20 mouse cellular contexts compared by ENCODE assay signal in the genomic region with DNA sequence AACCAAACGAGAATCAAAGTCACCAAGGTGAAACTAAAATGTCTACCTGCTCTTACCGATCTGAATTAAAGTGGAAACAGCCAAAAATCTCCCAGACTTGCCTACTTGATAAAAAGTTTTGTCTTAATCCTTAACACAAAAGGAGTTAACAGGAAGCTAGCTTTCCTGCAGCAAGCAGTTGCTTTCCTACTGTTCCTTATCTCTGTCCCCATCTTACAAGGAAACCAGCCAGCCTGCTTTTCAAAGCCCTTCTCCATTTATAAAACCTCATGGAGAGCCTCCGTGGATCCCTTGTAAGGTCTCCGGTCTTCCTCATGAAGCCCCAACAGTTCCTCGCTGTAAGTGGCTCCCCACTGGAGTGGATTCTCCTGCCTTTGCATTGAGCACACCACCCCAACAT. TPM values are rescaled to one million over a fixed set of nuclear protein-coding genes. Genes with fewer than 3 reads are reported as not detected.
DNase-seq lines count a peak whose midpoint lies in the region; ATAC-seq and TF ChIP-seq lines count a peak whose summit lies in the region.
"Had no signal": no experiment of that assay in that cellular context is flagged by ENCODE, and none has a peak within 500 bp of the region (broad histone marks: within the 10 kb centered on the region; RNA-seq: fewer than 3 reads in every experiment).

No protein-coding gene starts in this region.

- 0 out of 2 replicates have a peak overlapping the region, but pooled peaks have one; percentile 2 for H3K27ac ChIP-seq in kidney, embryonic 16.5 days (ENCODE audit: low read length)
- H3K27ac ChIP-seq in kidney, adult 2 months (ENCODE audit: insufficient read depth, low read depth, low read length): no peak overlapping the region
- H3K27ac ChIP-seq: embryonic facial prominence, embryonic 13.5 days; forebrain, embryonic 12.5 days; heart, embryonic 10.5 days; hindbrain, embryonic 13.5 days; hindbrain, postnatal 0 days had no signal

- H3K36me3 ChIP-seq in kidney, embryonic 16.5 days (ENCODE audit: insufficient read depth, low read length): peaks cover 20% of the 10 kb centered on the region; the same call in 1 of the 2 replicates
- H3K36me3 ChIP-seq in kidney, adult 2 months (ENCODE audit: control insufficient read depth, insufficient read depth, low read length): no peaks in the 10 kb centered on the region
- H3K36me3 ChIP-seq: hindbrain, embryonic 13.5 days had no signal

- H3K27me3 ChIP-seq in kidney, embryonic 16.5 days (ENCODE audit: insufficient read depth, low read length): no peaks in the 10 kb centered on the region
- H3K27me3 ChIP-seq in kidney, adult 2 months (replicated peaks; ENCODE audit: control insufficient read depth, insufficient read depth, low read length): no peaks in the 10 kb centered on the region
- H3K27me3 ChIP-seq: embryonic facial prominence, embryonic 13.5 days; forebrain, embryonic 12.5 days; hindbrain, embryonic 13.5 days had no signal

- 49% methylated on average over 5 of the region's 5 CpGs for WGBS in kidney, embryonic 16.5 days
- WGBS in kidney, adult 2 months: 40% methylated on average over 5 of the region's 5 CpGs

- no peak for DNase-seq in kidney, adult 2 months
- peak; percentile 9 for DNase-seq in urinary bladder, postnatal 14 days (ENCODE audit: low spot score)
- no peak for DNase-seq in urinary bladder, postnatal 10 days (ENCODE audit: low spot score)
- peak; percentile 43 for DNase-seq in R1 (ENCODE audit: low read depth, low spot score)
- no peak for DNase-seq in thymus, postnatal 10 days (ENCODE audit: low spot score in 2 of 2)
- no peak for DNase-seq in natural killer cell, adult 2 months (ENCODE audit: low spot score in 2 of 2)
- DNase-seq: adrenal gland, postnatal 10 days; cerebellum, adult 18-20 months; cerebellum, adult 9-11 months; cerebellum, postnatal 36 days; gastrocnemius, postnatal 10 days; heart, adult 18-20 months; heart, postnatal 10 days had no signal

- ATAC-seq in kidney, embryonic 16.5 days (ENCODE audit: low FRiP score, low TSS enrichment): no peak
- ATAC-seq: forebrain, embryonic 16.5 days; hindbrain, postnatal 0 days had no signal

- no peak for TF ChIP-seq POLR2A in kidney, adult 2 months (IDR thresholded peaks at IDR 0.05; ENCODE audit: low read depth, low read length)

- TF ChIP-seq CTCF in kidney, adult 2 months (conservative IDR thresholded peaks at IDR 0.05; ENCODE audit: insufficient read depth, insufficient read length, low read depth, low read length): no peak

- H3K4me3 ChIP-seq in kidney, embryonic 16.5 days (ENCODE audit: low read length): no peak overlapping the region
- no peak overlapping the region for H3K4me3 ChIP-seq in kidney, adult 2 months (ENCODE audit: insufficient read depth, low read depth, low read length)
- H3K4me3 ChIP-seq: embryonic facial prominence, embryonic 13.5 days; forebrain, embryonic 12.5 days; heart, embryonic 10.5 days; hindbrain, embryonic 13.5 days had no signal

- H3K4me2 ChIP-seq in kidney, embryonic 16.5 days (replicated peaks; ENCODE audit: low read depth, low read length): no peak overlapping the region
- H3K4me2 ChIP-seq: embryonic facial prominence, embryonic 13.5 days; forebrain, embryonic 12.5 days; hindbrain, embryonic 13.5 days had no signal

- no peaks in the 10 kb centered on the region for H3K4me1 ChIP-seq in kidney, embryonic 16.5 days (ENCODE audit: insufficient read depth, low read length)
- H3K4me1 ChIP-seq in kidney, adult 2 months (ENCODE audit: control insufficient read depth, insufficient read depth, low read length): no peaks in the 10 kb centered on the region
- H3K4me1 ChIP-seq: embryonic facial prominence, embryonic 13.5 days; forebrain, embryonic 12.5 days; hindbrain, embryonic 13.5 days had no signal

- H3K9me3 ChIP-seq in kidney, embryonic 16.5 days (ENCODE audit: low read length): no peaks in the 10 kb centered on the region
- H3K9me3 ChIP-seq: embryonic facial prominence, embryonic 13.5 days; forebrain, embryonic 12.5 days; heart, embryonic 10.5 days; hindbrain, embryonic 13.5 days had no signal

- no peak overlapping the region for H3K9ac ChIP-seq in kidney, embryonic 16.5 days (replicated peaks; ENCODE audit: low read length)
- H3K9ac ChIP-seq: embryonic facial prominence, embryonic 13.5 days; forebrain, embryonic 12.5 days; hindbrain, embryonic 13.5 days had no signal

RNA-seq across cellular contexts. Expression of a gene that starts 23.4 kb away (rescaled TPM):
- 91.0 and 91.1 TPM in 2 replicates for polyA plus RNA-seq in kidney, embryonic 16.5 days (2015; fragmentation: Nextera tagmentation; extraction: Ambion mirVana)
- polyA plus RNA-seq in kidney, adult 2 months (2012; rRNA removed): 215 and 219 TPM in 2 replicates

RNA-seq across cellular contexts. Expression of a gene that starts 24.5 kb away (rescaled TPM):
- polyA plus RNA-seq in kidney, embryonic 16.5 days (2015; fragmentation: Nextera tagmentation; extraction: Ambion mirVana): 113 and 119 TPM in 2 replicates
- polyA plus RNA-seq in kidney, adult 2 months (2012; rRNA removed): 0.56 and 0.61 TPM in 2 replicates

RNA-seq across cellular contexts. Expression of a gene that starts 58.8 kb away (rescaled TPM):
- polyA plus RNA-seq in kidney, embryonic 16.5 days (2015; fragmentation: Nextera tagmentation; extraction: Ambion mirVana): 0.46 and 0.81 TPM in 2 replicates
- polyA plus RNA-seq in kidney, adult 2 months (2012; rRNA removed): 0.35 and 0.67 TPM in 2 replicates

Comparison
In these comparisons a context has a peak if more than half of its experiments do, and no peak if none do; other contexts are left out.
1. DNase-seq: peak in urinary bladder, postnatal 14 days (single experiment) and R1 (single experiment); none in kidney, adult 2 months (single experiment), urinary bladder, postnatal 10 days (single experiment), thymus, postnatal 10 days (0 of 2) and natural killer cell, adult 2 months (0 of 2).
2. RNA of a gene that starts 24.5 kb away (polyA plus RNA-seq): 113 to 119 TPM in kidney, embryonic 16.5 days; 0.56 to 0.61 TPM in kidney, adult 2 months; every median in the first group is over 10 times any median in the second.